Mouse (Mus musculus) MN1 (cell line): ENCODE measurements at regions not wholly inside any gene's neighbourhood (a gene's known extent, or its start where the extent isn't known, plus 50 kb on each side); places are given as distances from the start of the nearest gene placed in this dataset.

Experiments used
- DNase-seq: peaks from one replicate; pipeline ENCODE4 v3.0.0-alpha.2; 2016; ENCODE audit warnings: low spot score

- no peak for DNase-seq
These were observed 136.6 kb upstream of the Wdr44 start for GRCm38 (mm10) chrX:23556271-23556670.

GRCm38 (mm10) chrX:23565581-23565980 lies 127.3 kb upstream of the Wdr44 start:
- DNase-seq: peak; percentile 34
